Mouse (Mus musculus): Measurements from ENCODE around the gene Pttg1.

DNA sequence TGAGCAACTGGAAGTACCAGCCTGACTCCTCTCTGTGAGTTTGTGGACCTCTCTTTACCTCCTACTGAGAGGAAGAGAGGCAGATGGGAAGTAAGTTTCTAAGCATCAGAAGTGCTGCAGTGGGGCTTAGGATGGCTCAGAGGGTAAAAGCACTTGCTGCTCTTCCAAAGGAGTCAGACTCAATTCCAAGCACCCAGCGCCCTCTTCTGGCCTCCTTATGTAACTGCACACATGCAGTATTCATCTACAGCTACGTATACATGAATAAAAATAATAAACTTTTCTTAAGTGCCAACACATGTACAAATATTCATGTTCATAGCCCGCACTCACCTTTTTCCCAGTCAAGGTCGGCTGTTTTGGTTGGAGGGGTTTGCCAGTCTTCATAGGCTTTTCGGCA, 1.7 kb downstream of the Pttg1 start:
- TF ChIP-seq POLR2A (IDR thresholded peaks at IDR 0.05; ENCODE audit: borderline replicate concordance, extremely low read depth, insufficient read depth, insufficient read length, poor library complexity, severe bottlenecking) (no peak), CTCF (IDR thresholded peaks at IDR 0.05; ENCODE audit: borderline replicate concordance, extremely low read depth, insufficient read depth, insufficient read length) (peak; percentile 29; the same call in 1 of the 2 replicates)
